ENCODE assay signal across 14 mouse cellular contexts in the genomic region with DNA sequence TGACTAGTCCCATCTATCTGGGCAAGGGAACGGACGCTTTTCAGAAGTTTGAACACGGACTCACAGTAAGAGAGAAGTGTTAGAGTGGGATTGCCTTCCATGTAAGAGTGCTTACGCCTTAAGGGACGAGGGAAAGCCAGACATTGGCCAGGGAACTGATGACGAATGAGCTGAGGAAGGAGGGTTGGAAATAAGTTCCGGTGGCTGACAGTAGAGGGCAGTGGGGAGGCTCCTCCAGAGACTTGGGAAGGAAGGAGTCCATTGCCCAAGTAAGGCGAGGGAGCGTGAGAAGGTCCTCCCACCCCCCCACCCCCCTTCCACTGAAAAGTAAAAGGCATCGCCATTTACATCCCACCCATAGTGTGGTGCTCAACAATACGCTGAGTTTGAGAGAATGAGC.
DNase-seq lines count a peak whose midpoint lies in the region; ATAC-seq and TF ChIP-seq lines count a peak whose summit lies in the region.
"Had no signal": no experiment of that assay in that cellular context is flagged by ENCODE, and none has a peak within 500 bp of the region (broad histone marks: within the 10 kb centered on the region; RNA-seq: fewer than 3 reads in every experiment).

No protein-coding gene starts in this region.

- H3K27ac ChIP-seq in intestine, postnatal 0 days (ENCODE audit: low read depth, low read length): no peak overlapping the region
- no peak overlapping the region for H3K27ac ChIP-seq in intestine, embryonic 16.5 days (ENCODE audit: low read length)
- no peak overlapping the region for H3K27ac ChIP-seq in lung, embryonic 14.5 days (ENCODE audit: low read depth)
- H3K27ac ChIP-seq in ES-E14 (ENCODE audit: insufficient read depth, low read depth, low read length, poor library complexity, severe bottlenecking): no peak overlapping the region
- H3K27ac ChIP-seq in limb, embryonic 15.5 days: 0 out of 2 replicates have a peak overlapping the region, but pooled peaks have one; percentile 22
- H3K27ac ChIP-seq: hindbrain, embryonic 10.5 days had no signal

- H3K9me3 ChIP-seq in intestine, postnatal 0 days (ENCODE audit: control insufficient read depth): no peaks in the 10 kb centered on the region
- H3K9me3 ChIP-seq in intestine, embryonic 16.5 days (ENCODE audit: control insufficient read depth, low read length): no peaks in the 10 kb centered on the region
- H3K9me3 ChIP-seq in lung, embryonic 14.5 days (ENCODE audit: low read depth, low read length): no peaks in the 10 kb centered on the region
- H3K9me3 ChIP-seq in ES-E14 (ENCODE audit: control insufficient read depth, insufficient read depth, low read depth, low read length): no peaks in the 10 kb centered on the region
- H3K9me3 ChIP-seq in limb, embryonic 15.5 days: no peaks in the 10 kb centered on the region
- H3K9me3 ChIP-seq: hindbrain, embryonic 10.5 days had no signal

- no peaks in the 10 kb centered on the region for H3K27me3 ChIP-seq in intestine, postnatal 0 days (replicated peaks; ENCODE audit: control insufficient read depth, insufficient read depth, low read length)
- no peaks in the 10 kb centered on the region for H3K27me3 ChIP-seq in intestine, embryonic 16.5 days (replicated peaks; ENCODE audit: control insufficient read depth, insufficient read depth, low read length)
- no peaks in the 10 kb centered on the region for H3K27me3 ChIP-seq in lung, embryonic 14.5 days (ENCODE audit: insufficient read depth, low read length)
- H3K27me3 ChIP-seq in limb, embryonic 15.5 days: no peaks in the 10 kb centered on the region

- in situ Hi-C loops in ES-E14 (cut with MboI; ENCODE audit: low sequenced_read_pairs in 2 of 2, unreplicated experiment in 2 of 2): no loop called here

- H3K4me2 ChIP-seq in intestine, postnatal 0 days (replicated peaks; ENCODE audit: low read depth): no peak overlapping the region
- no peak overlapping the region for H3K4me2 ChIP-seq in intestine, embryonic 16.5 days (ENCODE audit: low read depth, low read length)
- H3K4me2 ChIP-seq in lung, embryonic 14.5 days: no peak overlapping the region
- no peak overlapping the region for H3K4me2 ChIP-seq in limb, embryonic 15.5 days

- peak; percentile 60 for TF ChIP-seq CTCF in intestine, postnatal 0 days (IDR thresholded peaks at IDR 0.05; ENCODE audit: low read depth)
- peak; percentile 36; the same call in 1 of the 2 replicates for TF ChIP-seq CTCF in lung, embryonic 14.5 days (IDR thresholded peaks at IDR 0.05; ENCODE audit: low read depth)

- no peak for DNase-seq in lung, embryonic 14.5 days
- DNase-seq in lung, adult 18-20 months: no peak
- peak; percentile 69 for DNase-seq in ES-E14 (ENCODE audit: low read depth, low spot score)
- DNase-seq in frontal cortex, postnatal 10 days (ENCODE audit: low spot score in 2 of 2): no peak
- DNase-seq in embryo, embryonic 9.5 days (ENCODE audit: extremely low spot score): no peak
- DNase-seq: kidney, adult 9 months; kidney, postnatal 4 days; right cerebral cortex, postnatal 25 days had no signal

- 83% methylated on average over 11 of the region's 11 CpGs for WGBS in intestine, postnatal 0 days
- 85% methylated on average over 11 of the region's 11 CpGs for WGBS in intestine, embryonic 16.5 days
- WGBS in lung, embryonic 14.5 days: 81% methylated on average over 11 of the region's 11 CpGs
- WGBS in limb, embryonic 15.5 days: 87% methylated on average over 11 of the region's 11 CpGs

- H3K9ac ChIP-seq in intestine, postnatal 0 days (ENCODE audit: low read depth, low read length): no peak overlapping the region
- H3K9ac ChIP-seq in intestine, embryonic 16.5 days (ENCODE audit: low read depth, low read length): no peak overlapping the region
- H3K9ac ChIP-seq in lung, embryonic 14.5 days: no peak overlapping the region
- no peak overlapping the region for H3K9ac ChIP-seq in ES-E14 (ENCODE audit: insufficient read depth, low read depth, low read length, poor library complexity, severe bottlenecking)
- H3K9ac ChIP-seq in limb, embryonic 15.5 days: no peak overlapping the region

- H3K4me1 ChIP-seq in intestine, postnatal 0 days (replicated peaks; ENCODE audit: control insufficient read depth, insufficient read depth, low read length): no peaks in the 10 kb centered on the region
- H3K4me1 ChIP-seq in intestine, embryonic 16.5 days (ENCODE audit: control insufficient read depth, insufficient read depth, low read length): no peaks in the 10 kb centered on the region; the same call in 1 of the 2 replicates
- no peaks in the 10 kb centered on the region for H3K4me1 ChIP-seq in lung, embryonic 14.5 days (ENCODE audit: insufficient read depth)
- peaks cover 0 to 6% of the 10 kb centered on the region in 2 experiments; a peak in 1 of 4 replicates for H3K4me1 ChIP-seq in ES-E14 (ENCODE audit: control insufficient read depth in 2 of 2, insufficient read depth in 2 of 2, low read length in 2 of 2, poor library complexity in 1 of 2)
- H3K4me1 ChIP-seq in limb, embryonic 15.5 days: no peaks in the 10 kb centered on the region
- H3K4me1 ChIP-seq: hindbrain, embryonic 10.5 days had no signal

- ATAC-seq in intestine, postnatal 0 days: no peak
- no peak for ATAC-seq in intestine, embryonic 16.5 days
- no peak for ATAC-seq in lung, embryonic 14.5 days (ENCODE audit: insufficient read depth)
- no peak for ATAC-seq in limb, embryonic 15.5 days (ENCODE audit: insufficient number of reproducible peaks, low FRiP score, low TSS enrichment, low read depth)
- ATAC-seq: forebrain, embryonic 14.5 days had no signal

- H3K36me3 ChIP-seq in intestine, postnatal 0 days (ENCODE audit: control insufficient read depth, insufficient read depth): peaks cover 11% of the 10 kb centered on the region; the same call in 1 of the 2 replicates
- H3K36me3 ChIP-seq in intestine, embryonic 16.5 days (ENCODE audit: control insufficient read depth, insufficient read depth, low read length): no peaks in the 10 kb centered on the region
- no peaks in the 10 kb centered on the region for H3K36me3 ChIP-seq in lung, embryonic 14.5 days (ENCODE audit: insufficient read depth)
- no peaks in the 10 kb centered on the region for H3K36me3 ChIP-seq in ES-E14 (ENCODE audit: control insufficient read depth, insufficient read depth, low read length, poor library complexity, severe bottlenecking)
- H3K36me3 ChIP-seq in limb, embryonic 15.5 days: no peaks in the 10 kb centered on the region
- H3K36me3 ChIP-seq: hindbrain, embryonic 10.5 days had no signal

- no peak overlapping the region for H3K4me3 ChIP-seq in intestine, postnatal 0 days (ENCODE audit: low read depth, low read length)
- no peak overlapping the region for H3K4me3 ChIP-seq in intestine, embryonic 16.5 days (ENCODE audit: low read length)
- H3K4me3 ChIP-seq in lung, embryonic 14.5 days (ENCODE audit: low read depth, low read length): no peak overlapping the region
- no peak overlapping the region for H3K4me3 ChIP-seq in ES-E14 (ENCODE audit: insufficient read depth in 1 of 2, low read depth in 1 of 2, low read length in 2 of 2, poor library complexity in 1 of 2, severe bottlenecking in 1 of 2)
- H3K4me3 ChIP-seq in limb, embryonic 15.5 days: no peak overlapping the region
- H3K4me3 ChIP-seq: erythroblast, embryonic 14.5 days; hindbrain, embryonic 10.5 days had no signal

TF ChIP-seq in ES-E14, 5 proteins besides CTCF, POLR2A, EP300 and RAD21:
- TF ChIP-seq ZC3H11A (IDR thresholded peaks at IDR 0.05; ENCODE audit: borderline replicate concordance, low read depth, low read length) (peak; percentile 42; the same call in 1 of the 2 replicates), MAFK (IDR thresholded peaks at IDR 0.05; ENCODE audit: insufficient read depth, low read depth, low read length) (no peak), ZNF384 (IDR thresholded peaks at IDR 0.05; ENCODE audit: low read depth, low read length) (no peak), CHD2 (IDR thresholded peaks at IDR 0.05; ENCODE audit: low read depth, low read length) (no peak)
